Mouse (Mus musculus): ENCODE results near the gene Rpl22. TPM values are rescaled to one million over a fixed set of nuclear protein-coding genes. Genes with fewer than 3 reads are reported as not detected.

Rpl22 gene
- total RNA-seq, 2 experiments from 2014 or later = 171 to 172 TPM

DNA sequence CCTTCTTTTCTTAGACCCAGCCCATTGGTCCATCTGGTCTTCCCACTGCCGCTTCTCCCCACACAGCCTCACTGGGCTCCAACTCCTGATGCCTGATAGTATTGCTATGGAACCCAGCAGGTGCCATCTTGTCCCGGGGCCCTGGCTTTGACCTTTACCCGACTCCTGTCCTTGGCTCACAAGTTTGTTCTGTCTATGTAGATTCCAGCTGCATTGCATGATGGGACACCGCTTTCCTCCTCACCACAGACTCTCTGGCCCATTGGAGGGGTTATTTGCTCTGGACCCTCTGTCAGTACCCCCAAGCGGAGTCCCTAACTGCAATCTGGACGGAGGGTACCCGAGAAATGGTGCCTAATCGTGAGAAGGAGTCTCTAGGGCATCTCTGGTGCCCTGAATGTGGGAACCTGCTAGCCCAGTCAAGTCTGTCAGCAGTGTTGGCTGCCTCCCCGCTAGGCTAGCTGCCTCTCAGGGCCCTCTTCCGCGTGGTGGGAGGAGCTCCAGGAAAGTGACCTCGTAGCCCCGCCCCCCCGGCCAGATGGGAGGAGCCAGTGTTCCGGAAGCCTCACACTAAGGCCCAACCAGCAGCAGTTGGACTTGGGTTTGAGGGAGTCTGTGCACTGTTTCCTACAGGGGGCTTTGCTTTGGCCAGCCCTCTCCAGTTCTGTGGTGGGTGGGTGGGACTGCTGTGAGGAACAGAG lies 15.2 kb downstream of the Rpl22 start:
- Histone ChIP-seq H3K4me3 (no peak overlapping the region), H3K27ac (no peak overlapping the region)
- no peak for DNase-seq (ENCODE audit: extremely low spot score in 1 of 2, low spot score in 2 of 2)
- no peak for TF ChIP-seq CTCF (IDR thresholded peaks at IDR 0.05)
- intact Hi-C loops (cut with DNase I) = no loop called here

DNA sequence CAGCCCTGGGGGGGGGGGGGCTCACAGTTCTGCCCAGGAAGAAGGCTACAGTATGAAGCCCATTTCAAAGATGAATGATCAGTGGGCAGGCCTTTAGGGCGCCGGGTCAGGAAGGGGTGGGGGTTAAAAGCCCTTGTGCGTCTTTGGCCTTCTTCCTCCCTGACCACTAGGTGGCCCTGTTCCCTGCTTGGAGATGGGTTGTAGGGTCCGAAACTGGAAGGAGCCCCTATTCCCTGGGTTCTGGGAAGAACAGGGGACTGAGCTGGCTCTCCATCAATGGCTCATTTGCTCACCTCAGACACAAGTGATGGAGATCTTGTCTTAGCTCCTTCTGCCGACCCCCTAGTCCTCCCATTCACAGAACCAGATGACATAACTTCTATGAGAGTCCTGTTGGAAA lies 17.8 kb downstream of the Rpl22 start:
- no peak for DNase-seq (ENCODE audit: extremely low spot score in 1 of 2, low spot score in 2 of 2)
- peak; percentile 69 for TF ChIP-seq CTCF (IDR thresholded peaks at IDR 0.05)
- Histone ChIP-seq H3K4me3 (no peak overlapping the region), H3K27ac (no peak overlapping the region)
- intact Hi-C loops (cut with DNase I) = no loop called here

DNA sequence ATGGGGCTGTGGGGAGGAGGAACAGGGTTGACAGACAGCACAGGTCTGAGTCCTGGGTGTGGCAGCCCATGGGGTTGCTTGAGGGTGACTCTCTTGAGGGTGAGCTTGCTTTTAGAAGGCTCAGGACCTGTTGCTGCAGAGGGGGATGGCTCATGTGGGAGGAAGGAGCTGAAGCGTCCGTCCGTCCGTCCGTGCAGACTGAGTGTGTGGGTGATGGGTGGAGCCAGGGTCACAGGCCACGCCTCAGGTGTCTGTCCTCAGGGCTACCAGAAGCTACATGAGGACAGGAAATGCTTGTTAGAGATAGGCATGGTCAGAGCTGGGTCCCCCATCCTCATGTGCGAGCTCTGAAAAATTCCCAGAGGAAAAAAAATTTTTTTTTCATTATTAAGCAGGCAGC lies 19.1 kb downstream of the Rpl22 start:
- H3K27ac ChIP-seq = peak overlapping the region; percentile 8; the same call in 1 of the 2 replicates
- no peak for TF ChIP-seq CTCF (IDR thresholded peaks at IDR 0.05)
- DNase-seq (ENCODE audit: extremely low spot score in 1 of 2, low spot score in 2 of 2) = no peak
- no peak overlapping the region for H3K4me3 ChIP-seq
- intact Hi-C loops (cut with DNase I) = no loop called here

DNA sequence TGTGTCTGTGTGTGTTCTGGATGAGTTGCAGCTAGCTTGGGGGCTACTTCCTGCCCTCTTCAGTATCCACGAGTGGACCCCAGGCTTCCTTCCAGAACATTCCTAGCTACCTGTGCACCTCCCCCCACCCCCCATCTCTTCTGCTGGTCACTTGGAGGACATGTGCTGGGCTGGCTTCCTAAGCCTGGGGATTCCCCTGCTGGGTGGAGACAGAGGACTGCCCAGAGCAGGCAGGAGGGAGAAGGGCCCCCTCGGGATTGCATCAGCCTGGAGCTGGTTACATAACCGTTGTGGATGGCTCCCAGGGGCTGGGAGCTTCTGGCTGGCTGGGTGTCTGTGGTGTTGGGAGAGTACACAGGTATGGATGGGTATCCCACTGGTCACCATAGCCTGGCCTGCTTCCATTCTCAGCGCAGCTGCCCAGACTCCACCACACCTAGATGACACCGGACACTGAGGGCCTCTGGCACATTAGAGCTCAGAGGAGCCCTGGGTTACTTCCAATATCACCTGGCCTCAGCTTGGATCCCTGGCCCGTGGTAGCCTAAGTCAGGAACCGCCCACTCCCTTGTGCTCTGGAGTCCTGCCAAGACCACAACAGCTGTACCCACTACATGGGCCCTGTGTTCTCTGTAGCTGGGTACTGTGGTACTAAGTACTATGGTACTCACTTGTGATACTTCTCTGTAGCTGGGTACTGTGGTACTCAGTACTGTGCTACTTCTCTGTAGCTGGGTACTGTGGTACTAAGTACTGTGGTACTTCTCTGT lies 19.8 kb downstream of the Rpl22 start:
- peak overlapping the region; percentile 86 for H3K27ac ChIP-seq
- TF ChIP-seq CTCF (IDR thresholded peaks at IDR 0.05) = no peak
- H3K4me3 ChIP-seq = no peak overlapping the region
- peak in 1 of 2 experiments; percentile 63 for DNase-seq (ENCODE audit: extremely low spot score in 1 of 2, low spot score in 2 of 2)
- intact Hi-C loops (cut with DNase I) = no loop called here

DNA sequence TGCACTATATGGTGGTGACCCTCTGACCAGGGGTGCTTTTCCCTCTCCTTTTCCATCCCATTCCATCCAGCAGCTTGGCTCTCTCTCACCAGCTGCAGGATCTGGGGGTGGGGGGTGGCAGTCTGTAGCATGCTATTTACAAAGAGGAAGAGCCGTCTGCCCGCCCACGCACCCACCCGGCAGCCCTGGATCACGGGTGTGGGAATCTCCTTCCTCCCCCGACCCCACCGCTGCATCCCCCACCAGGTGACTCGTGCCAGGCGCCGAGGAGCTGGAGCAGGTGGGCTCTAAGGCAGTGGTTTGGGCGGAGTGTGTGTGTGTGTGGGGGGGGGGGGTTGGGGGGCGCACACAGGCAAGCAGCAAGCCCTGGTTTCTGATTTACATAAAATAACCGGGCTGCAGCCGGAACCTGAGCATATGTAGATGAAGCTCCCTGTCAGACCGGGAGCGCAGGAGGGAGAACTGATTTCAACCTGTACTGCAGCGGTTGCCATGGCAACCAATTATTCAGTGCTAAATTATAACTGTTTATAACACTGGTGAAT lies 24.4 kb downstream of the Rpl22 start:
- DNase-seq (ENCODE audit: extremely low spot score in 1 of 2, low spot score in 2 of 2) = peak; percentile 62 to 75
- intact Hi-C loops (cut with DNase I) = loop anchor here (5.0 kb wide), 1 partner anchor 42 kb away; no protein-coding TSS in a partner anchor
- no peak overlapping the region for H3K4me3 ChIP-seq
- no peak for TF ChIP-seq CTCF (IDR thresholded peaks at IDR 0.05)
- H3K27ac ChIP-seq = peak overlapping the region; percentile 91

DNA sequence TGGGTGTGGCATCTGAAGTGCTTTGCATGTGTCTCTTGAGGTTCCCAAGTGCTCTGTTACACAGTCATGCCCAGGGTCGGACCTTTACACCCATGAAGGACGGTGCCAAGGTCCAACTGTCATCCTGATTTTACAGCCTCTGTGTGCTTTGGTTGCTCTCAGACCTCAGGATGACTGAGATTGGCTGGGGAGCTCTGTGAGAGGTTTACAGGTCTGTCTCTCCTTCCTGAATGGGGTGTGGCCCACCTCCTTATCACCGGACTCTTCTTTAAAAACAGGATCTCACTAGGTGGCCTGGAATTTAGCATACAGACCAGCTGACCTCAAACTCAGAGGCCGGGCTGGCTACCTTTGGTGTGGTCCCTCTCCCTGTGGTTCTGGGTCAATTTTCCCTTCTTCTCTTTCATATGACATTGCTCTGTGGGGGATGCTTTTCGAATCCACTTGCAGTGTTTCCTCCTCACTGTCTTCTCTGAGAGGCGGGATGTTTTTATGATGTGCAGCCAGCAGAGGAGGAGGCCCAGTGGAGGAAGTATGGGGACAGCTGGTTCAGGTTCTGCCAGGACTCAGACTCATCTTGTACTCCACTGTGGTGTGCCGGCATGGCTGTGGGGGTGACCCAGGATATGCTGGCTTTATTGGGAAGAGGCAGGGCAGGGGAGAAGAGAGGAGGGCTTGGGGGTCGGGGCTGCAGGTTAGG lies 25.3 kb downstream of the Rpl22 start:
- Histone ChIP-seq H3K4me3 (no peak overlapping the region), H3K27ac (peak overlapping the region; percentile 91)
- TF ChIP-seq CTCF (IDR thresholded peaks at IDR 0.05) = no peak
- DNase-seq (ENCODE audit: extremely low spot score in 1 of 2, low spot score in 2 of 2) = no peak
- intact Hi-C loops (cut with DNase I) = loop anchor here (5.0 kb wide), 1 partner anchor 41 kb away; no protein-coding TSS in a partner anchor

DNA sequence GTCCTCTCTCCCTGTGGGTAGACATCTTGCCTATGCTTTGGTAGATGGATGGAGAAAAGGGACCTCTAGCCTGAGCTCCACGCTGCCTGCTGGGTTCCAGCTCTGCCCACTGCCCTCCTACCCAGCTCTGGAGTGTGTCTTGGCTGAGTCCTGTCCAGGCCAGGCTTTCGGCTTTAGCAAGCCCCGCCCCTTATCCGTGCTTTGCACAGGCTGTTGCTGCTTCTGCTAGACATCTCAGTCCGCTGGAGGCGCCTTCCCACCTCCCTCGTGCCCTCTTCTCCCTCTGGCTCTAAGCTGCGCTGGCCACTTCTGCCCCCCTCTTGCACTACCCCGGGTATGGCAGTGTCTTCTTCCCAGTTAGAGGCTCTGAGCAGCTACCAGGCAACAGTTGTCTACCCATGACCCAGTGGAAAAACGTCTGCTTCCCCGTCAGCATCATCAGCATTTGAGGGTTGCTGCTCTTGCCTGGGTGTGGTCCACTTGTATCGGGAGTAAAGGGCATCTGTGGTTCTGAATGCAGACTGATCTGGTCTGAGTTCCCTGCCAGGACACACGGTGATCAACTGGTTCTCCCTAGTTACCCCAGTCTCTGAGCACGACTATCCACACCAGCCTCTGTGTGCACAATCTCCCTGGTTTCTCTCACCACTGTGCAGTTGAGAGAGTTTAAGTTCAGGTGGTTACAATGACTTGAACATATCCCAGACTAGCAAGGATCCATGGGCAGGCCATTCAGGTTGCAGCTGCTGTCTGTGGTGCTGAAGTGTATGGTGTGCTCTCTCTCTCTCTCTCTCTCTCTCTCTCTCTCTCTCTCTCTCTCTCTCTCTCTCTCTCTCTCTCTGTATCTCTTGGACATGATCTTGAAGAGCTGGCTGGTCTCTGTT lies 26.1 kb downstream of the Rpl22 start:
- H3K27ac ChIP-seq = peak overlapping the region; percentile 91
- no peak overlapping the region for H3K4me3 ChIP-seq
- peak in 1 of 2 experiments; percentile 23 for DNase-seq (ENCODE audit: extremely low spot score in 1 of 2, low spot score in 2 of 2)
- intact Hi-C loops (cut with DNase I) = loop anchor here (5.0 kb wide), 1 partner anchor 41 kb away; no protein-coding TSS in a partner anchor
- no peak; the same call in 1 of the 2 replicates for TF ChIP-seq CTCF (IDR thresholded peaks at IDR 0.05)

DNA sequence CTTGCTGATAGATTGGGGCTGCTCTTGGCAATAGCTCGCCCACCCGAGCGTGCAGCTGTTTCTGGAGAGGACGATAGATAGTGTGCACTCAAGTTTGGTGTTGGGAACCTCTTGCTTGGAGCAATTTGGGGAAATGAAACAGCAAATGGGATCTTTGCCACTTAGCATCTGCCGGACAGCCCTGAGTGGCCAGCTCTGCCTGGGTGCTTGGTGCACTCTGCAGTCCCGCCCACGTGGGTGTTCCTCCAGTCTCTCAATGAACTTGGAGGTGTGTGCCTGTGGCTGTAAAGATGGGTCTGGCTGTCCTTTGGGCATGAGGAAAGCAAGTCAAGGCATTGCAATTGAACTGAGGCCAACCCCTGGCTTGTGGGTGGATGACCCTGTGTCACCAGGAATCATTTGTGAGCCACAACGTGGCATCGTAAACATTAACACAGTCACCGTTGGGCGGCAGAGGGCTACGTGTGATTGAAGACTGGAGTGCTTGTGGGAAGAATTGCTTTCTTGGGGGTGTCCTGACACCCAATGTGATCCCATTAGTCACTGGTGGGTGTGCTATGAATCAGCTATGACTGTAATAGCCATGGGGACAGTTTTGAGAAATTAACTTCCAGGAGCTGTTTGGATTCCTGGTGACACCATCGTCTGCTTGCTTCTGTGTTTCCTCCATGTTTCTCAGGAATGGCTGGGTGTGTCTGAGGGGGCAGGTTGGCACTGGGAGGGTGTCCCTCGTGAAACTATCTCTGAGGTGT lies 28.5 kb downstream of the Rpl22 start:
- no peak for DNase-seq (ENCODE audit: extremely low spot score in 1 of 2, low spot score in 2 of 2)
- intact Hi-C loops (cut with DNase I) = loop anchor here (5.0 kb wide), 1 partner anchor 38 kb away; no protein-coding TSS in a partner anchor
- TF ChIP-seq CTCF (IDR thresholded peaks at IDR 0.05) = no peak
- Histone ChIP-seq H3K4me3 (no peak overlapping the region), H3K27ac (no peak overlapping the region)

DNA sequence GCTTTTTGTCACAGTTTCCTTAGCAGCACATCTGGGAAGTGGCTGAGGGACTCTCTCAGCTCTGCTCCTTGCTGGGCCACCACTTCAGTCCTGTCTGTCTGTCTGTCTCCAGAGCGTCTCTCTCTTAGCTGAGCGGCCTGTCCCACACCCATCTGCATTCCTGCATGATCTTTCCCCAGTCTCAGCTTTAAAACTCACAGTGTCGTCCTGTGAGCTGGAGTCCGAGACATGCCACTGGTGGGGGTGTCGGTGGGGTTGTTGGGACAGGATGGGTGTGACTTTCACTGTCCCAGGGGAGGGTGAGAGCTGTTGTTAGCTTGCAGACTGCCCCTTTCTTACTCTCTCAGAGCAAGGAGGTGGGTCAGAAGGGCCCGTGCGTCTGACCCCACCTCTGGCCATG lies 30.1 kb downstream of the Rpl22 start:
- H3K27ac ChIP-seq = no peak overlapping the region
- DNase-seq (ENCODE audit: extremely low spot score in 1 of 2, low spot score in 2 of 2) = no peak
- intact Hi-C loops (cut with DNase I) = no loop called here
- no peak for TF ChIP-seq CTCF (IDR thresholded peaks at IDR 0.05)
- H3K4me3 ChIP-seq = no peak overlapping the region

DNA sequence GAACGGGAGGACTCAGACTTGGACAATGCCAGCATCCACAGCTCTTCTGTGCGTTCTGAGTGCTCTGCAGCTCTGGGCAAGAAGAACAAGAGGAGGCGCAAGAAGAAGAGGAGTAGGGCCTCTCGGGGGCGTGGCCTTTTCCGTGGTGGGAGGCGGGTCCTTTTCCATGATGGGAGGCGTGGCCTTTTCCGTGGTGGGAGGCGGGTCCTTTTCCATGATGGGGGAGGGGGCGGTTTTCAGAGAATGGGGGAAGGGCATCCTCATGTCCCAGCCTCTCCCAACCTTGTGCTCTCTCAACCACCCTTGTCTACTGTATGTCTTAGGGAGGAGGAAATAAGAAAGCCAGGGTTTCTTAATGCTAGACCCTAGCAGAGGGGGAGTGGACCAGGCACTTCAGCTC lies 34.2 kb downstream of the Rpl22 start:
- Histone ChIP-seq H3K27ac (no peak overlapping the region), H3K4me3 (no peak overlapping the region)
- no peak for TF ChIP-seq CTCF (IDR thresholded peaks at IDR 0.05)
- no peak for DNase-seq (ENCODE audit: extremely low spot score in 1 of 2, low spot score in 2 of 2)
- intact Hi-C loops (cut with DNase I) = no loop called here
